Comparison of ENCODE assay signal across 8 mouse cellular contexts in the genomic region with DNA sequence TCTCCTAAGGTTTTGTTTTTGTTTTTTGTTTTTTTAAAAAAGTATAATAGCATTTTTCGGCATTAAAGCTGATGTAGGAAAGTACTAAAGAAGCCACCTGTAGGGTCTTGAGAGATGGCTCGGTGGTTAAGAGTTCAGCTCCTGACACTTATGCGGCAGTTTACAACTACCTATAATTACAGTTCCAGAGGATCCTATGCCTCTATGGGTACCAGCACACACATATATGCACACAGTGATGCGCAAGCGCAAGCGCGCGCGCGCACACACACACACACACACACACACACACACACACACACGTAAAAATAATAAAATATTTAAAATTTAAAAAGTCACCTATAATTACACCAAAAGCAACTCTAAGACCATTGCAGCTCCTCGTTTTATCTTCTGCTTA. TPM values are rescaled to one million over a fixed set of nuclear protein-coding genes. Genes with fewer than 3 reads are reported as not detected.
DNase-seq lines count a peak whose midpoint lies in the region; ATAC-seq and TF ChIP-seq lines count a peak whose summit lies in the region.

No protein-coding gene starts in this region.

- no peak for DNase-seq in hindbrain, embryonic 10.5 days (ENCODE audit: low spot score)
- DNase-seq in hindbrain, embryonic 11.5 days (ENCODE audit: low spot score): no peak
- DNase-seq in brain, adult 2 months (ENCODE audit: low read depth, low spot score): peak; percentile 5
- DNase-seq in hindbrain, postnatal 0 days (ENCODE audit: low spot score): no peak
- DNase-seq in frontal cortex, adult 2 months (ENCODE audit: extremely low spot score in 1 of 2, low spot score in 1 of 2): no peak
- no peak for DNase-seq in layer of hippocampus, postnatal 14 days (ENCODE audit: low spot score in 2 of 2)
- DNase-seq in cerebellum, postnatal 25 days: no peak

- H3K9ac ChIP-seq in hindbrain, embryonic 11.5 days (ENCODE audit: low read depth, low read length): no peak overlapping the region
- no peak overlapping the region for H3K9ac ChIP-seq in hindbrain, postnatal 0 days (replicated peaks; ENCODE audit: low read length)
- no peak overlapping the region for H3K9ac ChIP-seq in midbrain, embryonic 13.5 days (replicated peaks)

- ATAC-seq in hindbrain, embryonic 11.5 days (ENCODE audit: low FRiP score): no peak
- no peak for ATAC-seq in hindbrain, postnatal 0 days
- ATAC-seq in midbrain, embryonic 13.5 days: no peak

- no peaks in the 10 kb centered on the region for H3K27me3 ChIP-seq in hindbrain, embryonic 10.5 days (ENCODE audit: insufficient read depth, poor library complexity, severe bottlenecking)
- no peaks in the 10 kb centered on the region for H3K27me3 ChIP-seq in hindbrain, embryonic 11.5 days (ENCODE audit: control insufficient read depth, insufficient read depth, low read length)
- H3K27me3 ChIP-seq in hindbrain, postnatal 0 days (ENCODE audit: insufficient read depth, low read length): no peaks in the 10 kb centered on the region
- no peaks in the 10 kb centered on the region for H3K27me3 ChIP-seq in midbrain, embryonic 13.5 days

- no peaks in the 10 kb centered on the region for H3K9me3 ChIP-seq in hindbrain, embryonic 10.5 days
- no peaks in the 10 kb centered on the region for H3K9me3 ChIP-seq in hindbrain, embryonic 11.5 days (ENCODE audit: control insufficient read depth, low read length)
- no peaks in the 10 kb centered on the region for H3K9me3 ChIP-seq in hindbrain, postnatal 0 days (ENCODE audit: low read length)
- H3K9me3 ChIP-seq in midbrain, embryonic 13.5 days: no peaks in the 10 kb centered on the region

- WGBS in hindbrain, embryonic 10.5 days: 86% methylated on average over 12 of the region's 12 CpGs
- 89% methylated on average over 12 of the region's 12 CpGs for WGBS in hindbrain, embryonic 11.5 days
- 86% methylated on average over 12 of the region's 12 CpGs for WGBS in hindbrain, postnatal 0 days
- 91% methylated on average over 12 of the region's 12 CpGs for WGBS in midbrain, embryonic 13.5 days

- H3K36me3 ChIP-seq in hindbrain, embryonic 10.5 days: no peaks in the 10 kb centered on the region
- no peaks in the 10 kb centered on the region for H3K36me3 ChIP-seq in hindbrain, embryonic 11.5 days (ENCODE audit: control insufficient read depth, insufficient read depth, low read length)
- H3K36me3 ChIP-seq in hindbrain, postnatal 0 days (ENCODE audit: insufficient read depth, low read length): no peaks in the 10 kb centered on the region
- no peaks in the 10 kb centered on the region for H3K36me3 ChIP-seq in midbrain, embryonic 13.5 days

- H3K4me3 ChIP-seq in hindbrain, embryonic 10.5 days: peak overlapping the region; percentile 59
- H3K4me3 ChIP-seq in hindbrain, embryonic 11.5 days (ENCODE audit: low read depth, low read length): no peak overlapping the region
- H3K4me3 ChIP-seq in hindbrain, postnatal 0 days (ENCODE audit: low read length): peak overlapping the region; percentile 47
- 0 out of 2 replicates have a peak overlapping the region, but pooled peaks have one; percentile 37 for H3K4me3 ChIP-seq in midbrain, embryonic 13.5 days (replicated peaks)

- no peak overlapping the region for H3K27ac ChIP-seq in hindbrain, embryonic 10.5 days
- no peak overlapping the region for H3K27ac ChIP-seq in hindbrain, embryonic 11.5 days (ENCODE audit: low read depth, low read length)
- H3K27ac ChIP-seq in hindbrain, postnatal 0 days: peak overlapping the region; percentile 61; the same call in 1 of the 2 replicates
- no peak overlapping the region for H3K27ac ChIP-seq in midbrain, embryonic 13.5 days

- no peak overlapping the region for H3K4me2 ChIP-seq in hindbrain, embryonic 11.5 days (replicated peaks; ENCODE audit: low read depth, low read length)
- H3K4me2 ChIP-seq in hindbrain, postnatal 0 days (ENCODE audit: low read depth, low read length): peak overlapping the region; percentile 80
- H3K4me2 ChIP-seq in midbrain, embryonic 13.5 days (replicated peaks): peak overlapping the region; percentile 53; the same call in 1 of the 2 replicates

- TF ChIP-seq CTCF in hindbrain, postnatal 0 days (IDR thresholded peaks at IDR 0.05; ENCODE audit: low read depth): no peak

- peaks cover 9% of the 10 kb centered on the region for H3K4me1 ChIP-seq in hindbrain, embryonic 10.5 days (replicated peaks)
- no peaks in the 10 kb centered on the region for H3K4me1 ChIP-seq in hindbrain, embryonic 11.5 days (replicated peaks; ENCODE audit: control insufficient read depth, insufficient read depth, low read length)
- no peaks in the 10 kb centered on the region for H3K4me1 ChIP-seq in hindbrain, postnatal 0 days (ENCODE audit: insufficient read depth, low read length)
- H3K4me1 ChIP-seq in midbrain, embryonic 13.5 days (replicated peaks): peaks cover 7% of the 10 kb centered on the region; the same call in 1 of the 2 replicates

RNA-seq across cellular contexts. Expression of gene Herc6, which starts 0.8 kb away (rescaled TPM):
- 2.0 and 2.4 TPM in 2 replicates for polyA plus RNA-seq in hindbrain, embryonic 10.5 days (2016; fragmentation: Nextera tagmentation; extraction: Ambion mirVana)
- 1.2 and 1.7 TPM in 2 replicates for polyA plus RNA-seq in hindbrain, embryonic 11.5 days (2014; fragmentation: Nextera tagmentation; extraction: Ambion mirVana)
- total RNA-seq in hindbrain, postnatal 0 days (2014; rRNA removed): 0.84 and 3.5 TPM in 2 replicates
- polyA plus RNA-seq in hindbrain, postnatal 0 days (2015; fragmentation: Nextera tagmentation; extraction: Ambion mirVana): 1.4 and 1.7 TPM in 2 replicates
- 0.82 and 1.3 TPM in 2 replicates for polyA plus RNA-seq in midbrain, embryonic 13.5 days (2015; fragmentation: Nextera tagmentation; extraction: Ambion mirVana)
- 6.8 and 8.1 TPM in 2 replicates for polyA plus RNA-seq in frontal cortex, adult 2 months (2012; rRNA removed)
- total RNA-seq in layer of hippocampus, postnatal 14 days (2021): 1 to 10 TPM; 2.6 to 2.8 TPM

RNA-seq across cellular contexts. Expression of gene Ppm1k, which starts 46.3 kb away (rescaled TPM):
- 3.2 and 4.3 TPM in 2 replicates for polyA plus RNA-seq in hindbrain, embryonic 10.5 days (2016; fragmentation: Nextera tagmentation; extraction: Ambion mirVana)
- polyA plus RNA-seq in hindbrain, embryonic 11.5 days (2014; fragmentation: Nextera tagmentation; extraction: Ambion mirVana): 6.1 and 8.2 TPM in 2 replicates
- total RNA-seq in hindbrain, postnatal 0 days (2014; rRNA removed): 11.3 and 12.4 TPM in 2 replicates
- 8.2 and 9.4 TPM in 2 replicates for polyA plus RNA-seq in hindbrain, postnatal 0 days (2015; fragmentation: Nextera tagmentation; extraction: Ambion mirVana)
- 6.3 and 7.5 TPM in 2 replicates for polyA plus RNA-seq in midbrain, embryonic 13.5 days (2015; fragmentation: Nextera tagmentation; extraction: Ambion mirVana)
- 32.9 and 35.2 TPM in 2 replicates for polyA plus RNA-seq in frontal cortex, adult 2 months (2012; rRNA removed)
- 10 to 100 TPM; 44.7 to 49.7 TPM for total RNA-seq in layer of hippocampus, postnatal 14 days (2021)
